Mouse (Mus musculus): ENCODE data around the gene Gna13. TPM values are rescaled to one million over a fixed set of nuclear protein-coding genes. Genes with fewer than 3 reads are reported as not detected.
"Not testable (repeated sequence)": the region's sequence is repeated elsewhere in the genome, so short reads cannot be mapped to it uniquely, and the experiment has no call there.

Gna13 gene
- polyA plus RNA-seq, 1 experiment from 2014 or later = 32.7 TPM

DNA sequence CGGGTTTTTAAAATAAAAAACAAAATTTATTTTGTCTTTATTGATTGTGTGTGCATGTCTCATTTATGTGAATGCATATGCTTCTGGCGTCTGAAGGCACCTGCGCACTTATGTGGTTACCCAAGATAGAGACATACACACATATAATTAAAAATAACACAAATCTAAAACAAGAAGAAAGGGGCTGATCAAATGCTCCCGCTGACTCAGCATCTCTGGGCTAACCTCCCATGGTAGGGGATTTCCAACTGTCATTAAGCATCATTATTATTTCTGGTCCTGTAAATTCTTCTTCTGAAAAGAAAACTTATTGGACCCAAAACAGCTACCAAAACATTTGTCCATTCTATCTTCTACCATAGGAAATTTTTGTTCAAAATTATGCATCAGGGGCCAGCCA is 27.9 kb upstream of the Gna13 start:
- Histone ChIP-seq H3K4me1 (replicated peaks) (no peaks in the 10 kb centered on the region), H3K27ac (no peak overlapping the region), H3K27me3 (replicated peaks) (no peaks in the 10 kb centered on the region), H3K9me3 (no peaks in the 10 kb centered on the region), H3K4me2 (replicated peaks) (no peak overlapping the region), H3K9ac (no peak overlapping the region), H3K36me3 (no peaks in the 10 kb centered on the region), H3K4me3 (replicated peaks) (no peak overlapping the region)
- 93% methylated on average over 4 of the region's 4 CpGs for WGBS
- no peak for ATAC-seq

- Histone ChIP-seq H3K9me3 (no peaks in the 10 kb centered on the region), H3K36me3 (no peaks in the 10 kb centered on the region), H3K4me3 (replicated peaks) (no peak overlapping the region), H3K4me2 (replicated peaks) (no peak overlapping the region), H3K4me1 (replicated peaks) (peaks cover 4% of the 10 kb centered on the region; the same call in 1 of the 2 replicates), H3K9ac (no peak overlapping the region), H3K27me3 (replicated peaks) (no peaks in the 10 kb centered on the region), H3K27ac (no peak overlapping the region)
- 63% methylated on average over 6 of the region's 6 CpGs for WGBS
- no peak for ATAC-seq
Observed at GRCm38 (mm10) chr11:109335890-109336289, 26.7 kb upstream of the Gna13 start.

GRCm38 (mm10) chr11:109339155-109339938 is 23.3 kb upstream of the Gna13 start:
- Histone ChIP-seq H3K4me3 (replicated peaks) (no peak overlapping the region), H3K27ac (no peak overlapping the region), H3K4me1 (replicated peaks) (peaks cover 10% of the 10 kb centered on the region), H3K4me2 (replicated peaks) (no peak overlapping the region), H3K9ac (no peak overlapping the region), H3K27me3 (replicated peaks) (no peaks in the 10 kb centered on the region), H3K9me3 (no peaks in the 10 kb centered on the region), H3K36me3 (no peaks in the 10 kb centered on the region)
- WGBS = 95% methylated on average over 8 of the region's 8 CpGs
- ATAC-seq = no peak

- H3K4me2 ChIP-seq (replicated peaks) = no peak overlapping the region
- H3K36me3 ChIP-seq = no peaks in the 10 kb centered on the region
- H3K27ac ChIP-seq = no peak overlapping the region
- no peaks in the 10 kb centered on the region for H3K9me3 ChIP-seq
- WGBS = 47% methylated on average over 5 of the region's 5 CpGs
- H3K27me3 ChIP-seq (replicated peaks) = no peaks in the 10 kb centered on the region
- H3K9ac ChIP-seq = no peak overlapping the region
- ATAC-seq = no peak
- H3K4me1 ChIP-seq (replicated peaks) = peaks cover 14% of the 10 kb centered on the region
- H3K4me3 ChIP-seq (replicated peaks) = no peak overlapping the region
Observed at GRCm38 (mm10) chr11:109340541-109340940, 22.1 kb upstream of the Gna13 start.

DNA sequence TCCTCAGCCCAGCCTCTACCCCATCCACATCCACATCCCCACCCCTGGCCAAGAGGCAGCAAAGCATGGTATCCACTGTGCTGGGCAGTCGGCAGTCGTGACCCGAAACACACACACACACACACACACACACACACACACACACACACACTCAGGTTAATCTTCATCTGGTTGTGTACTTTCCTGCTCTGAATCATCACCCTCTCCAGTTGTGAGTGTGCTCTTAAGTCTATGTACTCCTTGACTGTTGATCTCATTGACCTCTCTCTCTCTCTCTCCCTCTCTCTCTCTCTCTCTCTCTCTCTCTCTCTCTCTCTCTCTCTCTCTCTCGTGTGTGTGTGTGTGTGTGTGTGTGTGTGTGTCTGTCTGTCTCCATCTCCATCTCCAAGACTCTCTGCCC is 20.0 kb upstream of the Gna13 start:
- not testable (repeated sequence) for ATAC-seq; H3K36me3 ChIP-seq; H3K9me3 ChIP-seq; H3K27ac ChIP-seq; H3K4me3 ChIP-seq (replicated peaks); H3K27me3 ChIP-seq (replicated peaks); H3K4me2 ChIP-seq (replicated peaks); H3K9ac ChIP-seq
- 80% methylated on average over 4 of the region's 4 CpGs for WGBS
- H3K4me1 ChIP-seq (replicated peaks) = peaks cover 22% of the 10 kb centered on the region

- Histone ChIP-seq H3K4me1 (replicated peaks) (peaks cover 31% of the 10 kb centered on the region), H3K4me3 (replicated peaks) (no peak overlapping the region), H3K27ac (peak overlapping the region; percentile 77), H3K9me3 (no peaks in the 10 kb centered on the region), H3K36me3 (no peaks in the 10 kb centered on the region), H3K27me3 (replicated peaks) (no peaks in the 10 kb centered on the region), H3K4me2 (replicated peaks) (peak overlapping the region; percentile 31), H3K9ac (no peak overlapping the region)
- ATAC-seq = no peak
- WGBS = 46% methylated on average over 7 of the region's 7 CpGs
Observed at GRCm38 (mm10) chr11:109343558-109343957, 19.1 kb upstream of the Gna13 start.

DNA sequence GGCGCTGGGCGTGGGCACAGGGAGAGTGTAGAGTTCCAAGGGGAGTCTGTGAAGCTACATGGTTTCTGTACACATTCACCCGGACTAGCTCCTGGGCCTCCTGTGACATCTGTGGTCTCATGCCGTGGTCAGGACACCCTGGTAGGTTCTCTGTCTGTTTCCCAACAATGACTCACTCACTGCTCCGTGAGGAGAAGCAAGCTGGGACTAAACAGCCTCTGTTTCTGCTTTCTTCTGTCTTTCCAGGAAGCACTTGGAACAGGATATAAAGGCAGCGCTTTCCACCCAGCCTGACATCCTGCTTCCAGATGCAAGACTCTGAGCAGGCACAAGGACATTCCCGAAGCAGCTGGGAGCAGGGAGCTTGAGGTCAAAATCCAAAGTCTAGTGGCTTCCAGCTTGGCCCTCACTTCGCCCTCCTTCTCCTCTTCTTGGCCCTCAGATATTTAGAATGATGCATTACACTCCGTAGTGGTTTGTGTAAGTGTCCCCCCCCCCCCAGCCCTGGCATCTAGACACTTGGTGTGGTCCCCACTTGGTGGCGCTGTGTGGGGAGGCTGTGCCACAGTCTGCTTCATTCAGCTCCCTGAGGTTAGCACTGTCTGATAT is 18.5 kb upstream of the Gna13 start:
- WGBS = 28% methylated on average over 10 of the region's 10 CpGs
- Histone ChIP-seq H3K4me2 (replicated peaks) (peak overlapping the region; percentile 31), H3K27me3 (replicated peaks) (no peaks in the 10 kb centered on the region), H3K36me3 (no peaks in the 10 kb centered on the region), H3K4me1 (replicated peaks) (peaks cover 34% of the 10 kb centered on the region), H3K27ac (peak overlapping the region; percentile 77), H3K9me3 (no peaks in the 10 kb centered on the region), H3K4me3 (replicated peaks) (no peak overlapping the region), H3K9ac (no peak overlapping the region)
- peak; percentile 29 for ATAC-seq

DNA sequence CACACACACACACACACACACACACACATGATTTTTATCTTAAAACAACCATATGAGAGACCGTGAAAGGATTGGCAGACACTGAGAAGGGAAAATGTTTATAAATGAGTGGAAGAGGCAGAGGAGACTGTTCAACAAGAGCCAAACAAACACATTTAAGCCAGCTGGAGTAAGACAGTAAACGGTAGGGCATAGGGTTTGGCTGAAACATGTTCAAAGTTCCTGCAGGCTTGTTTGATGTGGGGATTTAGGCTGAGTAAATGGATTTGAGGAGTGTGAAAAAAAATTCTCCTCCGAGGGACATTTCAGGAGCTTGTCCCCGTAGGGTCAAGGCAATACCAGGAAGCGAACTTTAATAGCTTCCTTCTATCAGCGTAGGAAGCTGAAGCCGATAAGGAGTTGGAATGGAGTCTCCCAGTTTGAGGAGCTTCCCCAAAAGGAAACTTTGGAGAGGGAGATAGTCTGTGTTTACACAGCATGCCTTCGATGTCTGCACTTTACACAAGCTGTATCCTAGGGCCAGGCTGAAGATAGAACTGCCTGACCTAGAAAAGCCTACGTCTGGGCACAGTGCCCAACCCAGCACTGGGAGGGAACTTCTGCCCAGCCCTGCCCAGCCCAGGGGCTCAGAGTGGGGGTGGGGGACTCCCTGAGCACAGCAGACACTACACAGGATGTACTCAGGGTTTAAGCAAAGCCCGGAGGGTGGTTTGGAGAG is 15.2 kb upstream of the Gna13 start:
- H3K9me3 ChIP-seq = no peaks in the 10 kb centered on the region
- no peak overlapping the region for H3K9ac ChIP-seq
- H3K4me2 ChIP-seq (replicated peaks) = peak overlapping the region; percentile 27
- H3K27ac ChIP-seq = peak overlapping the region; percentile 60
- no peak overlapping the region for H3K4me3 ChIP-seq (replicated peaks)
- 9% methylated on average over 10 of the region's 10 CpGs for WGBS
- H3K27me3 ChIP-seq (replicated peaks) = no peaks in the 10 kb centered on the region
- ATAC-seq = peak; percentile 67
- peaks cover 35% of the 10 kb centered on the region for H3K4me1 ChIP-seq (replicated peaks)
- H3K36me3 ChIP-seq = no peaks in the 10 kb centered on the region

DNA sequence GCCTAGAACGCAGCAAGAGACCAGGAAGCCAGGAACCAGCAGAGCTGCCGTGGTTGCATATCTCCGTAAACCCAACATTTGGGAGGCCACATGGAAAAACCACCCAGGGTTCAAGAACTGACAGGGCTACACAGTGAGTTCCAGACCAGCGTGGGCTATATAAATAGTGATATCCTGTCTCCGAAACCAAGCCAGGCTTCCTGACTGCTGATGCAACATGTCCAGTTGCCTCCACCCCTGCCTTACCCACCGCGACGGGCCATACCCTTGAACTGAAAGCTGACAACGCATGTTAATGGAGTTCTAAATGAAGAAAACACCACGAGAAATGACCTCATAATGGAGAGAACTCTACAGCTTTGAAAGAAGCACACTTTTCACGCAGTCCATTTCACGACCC is 14.2 kb upstream of the Gna13 start:
- no peak for ATAC-seq
- WGBS = 68% methylated on average over 12 of the region's 12 CpGs
- Histone ChIP-seq H3K4me1 (replicated peaks) (peaks cover 36% of the 10 kb centered on the region), H3K4me3 (replicated peaks) (no peak overlapping the region), H3K9ac (no peak overlapping the region), H3K4me2 (replicated peaks) (no peak overlapping the region), H3K27me3 (replicated peaks) (no peaks in the 10 kb centered on the region), H3K9me3 (no peaks in the 10 kb centered on the region), H3K36me3 (no peaks in the 10 kb centered on the region), H3K27ac (peak overlapping the region; percentile 33; the same call in 1 of the 2 replicates)

GRCm38 (mm10) chr11:109349652-109350316 is 12.8 kb upstream of the Gna13 start:
- Histone ChIP-seq H3K4me1 (replicated peaks) (peaks cover 37% of the 10 kb centered on the region), H3K27me3 (replicated peaks) (no peaks in the 10 kb centered on the region), H3K4me3 (replicated peaks) (no peak overlapping the region), H3K36me3 (no peaks in the 10 kb centered on the region), H3K9ac (peak overlapping the region; percentile 20; the same call in 1 of the 2 replicates), H3K4me2 (replicated peaks) (peak overlapping the region; percentile 26), H3K9me3 (no peaks in the 10 kb centered on the region), H3K27ac (peak overlapping the region; percentile 91)
- 39% methylated on average over 5 of the region's 5 CpGs for WGBS
- ATAC-seq = peak; percentile 86

DNA sequence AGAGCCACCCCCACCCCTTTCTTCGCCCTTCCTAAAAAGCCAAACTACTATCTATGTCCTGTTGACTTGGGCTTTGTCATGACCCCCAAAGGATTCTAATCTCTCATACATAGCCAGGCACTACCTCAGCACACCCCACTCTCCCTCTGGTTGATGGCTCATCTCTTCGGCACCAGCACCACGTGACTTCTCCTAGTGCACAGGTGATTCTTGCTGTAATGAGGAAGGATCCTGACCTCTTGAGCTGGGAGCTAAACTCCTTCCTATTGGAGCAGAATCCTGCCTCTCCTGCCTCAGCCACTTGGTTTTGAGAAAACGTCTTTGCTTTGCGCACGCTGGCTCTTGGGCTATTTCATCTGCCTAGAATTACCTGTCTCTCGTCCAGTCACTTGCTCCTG is 12.3 kb upstream of the Gna13 start:
- peak overlapping the region; percentile 26; the same call in 1 of the 2 replicates for H3K4me2 ChIP-seq (replicated peaks)
- H3K9me3 ChIP-seq = no peaks in the 10 kb centered on the region
- 58% methylated on average over 7 of the region's 7 CpGs for WGBS
- peak overlapping the region; percentile 91 for H3K27ac ChIP-seq
- H3K4me3 ChIP-seq (replicated peaks) = no peak overlapping the region
- H3K4me1 ChIP-seq (replicated peaks) = peaks cover 36% of the 10 kb centered on the region
- H3K36me3 ChIP-seq = no peaks in the 10 kb centered on the region
- no peaks in the 10 kb centered on the region for H3K27me3 ChIP-seq (replicated peaks)
- ATAC-seq = peak; percentile 75
- H3K9ac ChIP-seq = no peak overlapping the region

DNA sequence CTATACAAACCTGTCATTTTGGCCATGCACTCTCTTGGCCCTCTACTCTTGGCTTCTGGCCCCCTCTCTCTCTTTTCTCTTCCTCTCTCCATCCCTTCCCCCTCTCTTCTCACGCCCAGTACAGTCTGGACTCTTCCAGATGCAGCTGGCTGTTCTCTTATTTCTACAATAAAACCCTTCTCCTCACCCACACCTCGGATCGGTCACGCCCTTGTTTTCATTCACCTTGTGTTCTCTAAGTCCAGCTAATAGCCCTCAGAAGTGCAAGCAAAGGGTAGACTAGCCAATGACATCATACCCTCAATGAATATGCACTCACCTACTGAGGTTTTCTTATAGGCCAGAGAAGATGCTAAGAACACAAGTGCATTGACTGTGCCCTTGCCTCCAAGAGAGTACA is 11.1 kb upstream of the Gna13 start:
- Histone ChIP-seq H3K4me1 (replicated peaks) (peaks cover 44% of the 10 kb centered on the region), H3K9me3 (no peaks in the 10 kb centered on the region), H3K4me3 (replicated peaks) (no peak overlapping the region), H3K4me2 (replicated peaks) (no peak overlapping the region), H3K27me3 (replicated peaks) (no peaks in the 10 kb centered on the region), H3K36me3 (no peaks in the 10 kb centered on the region), H3K27ac (no peak overlapping the region), H3K9ac (no peak overlapping the region)
- ATAC-seq = no peak
- WGBS = 70% methylated on average over 4 of the region's 4 CpGs

All from intestine, embryonic 15.5 days (tissue).